Mouse (Mus musculus): ENCODE results near the gene Olfr654.

The Olfr654 gene

GRCm38 (mm10) chr7:104586725-104587124 lies at the start of gene Olfr654:
Gene Olfr654 (plus strand): TSS chr7:104587025.
- no peak for DNase-seq (ENCODE audit: extremely low spot score)

- DNase-seq (ENCODE audit: extremely low spot score), result no peak
Observed at GRCm38 (mm10) chr7:104549833-104550232, 37.0 kb upstream of the Olfr654 start, which contains the start of gene Olfr651. Gene Olfr651 (plus strand): TSS chr7:104550133.

- no peak for DNase-seq (ENCODE audit: extremely low spot score)
Observed at GRCm38 (mm10) chr7:104552700-104553099, 34.1 kb upstream of the Olfr654 start.

GRCm38 (mm10) chr7:104560601-104561000 lies 26.2 kb upstream of the Olfr654 start, which contains the start of gene Olfr652:
Gene Olfr652 (plus strand): TSS chr7:104560901.
- DNase-seq (ENCODE audit: extremely low spot score), result no peak

GRCm38 (mm10) chr7:104577014-104577413 lies 9.8 kb upstream of the Olfr654 start, which contains the start of gene Olfr653:
Gene Olfr653 (plus strand): TSS chr7:104577314.
- DNase-seq (ENCODE audit: extremely low spot score), result no peak

GRCm38 (mm10) chr7:104580846-104581245 lies 6.0 kb upstream of the Olfr654 start:
- DNase-seq (ENCODE audit: extremely low spot score), result no peak

- no peak for DNase-seq (ENCODE audit: extremely low spot score)
Observed at GRCm38 (mm10) chr7:104581429-104581828, 5.4 kb upstream of the Olfr654 start.

- no peak for DNase-seq (ENCODE audit: extremely low spot score)
Observed at GRCm38 (mm10) chr7:104588274-104588673, 1.4 kb downstream of the Olfr654 start.

GRCm38 (mm10) chr7:104601679-104602078 lies 14.9 kb downstream of the Olfr654 start, which contains the start of gene Olfr655:
Gene Olfr655 (minus strand): TSS chr7:104601779.
- DNase-seq (ENCODE audit: extremely low spot score), result no peak

GRCm38 (mm10) chr7:104603173-104603572 lies 16.3 kb downstream of the Olfr654 start:
- DNase-seq (ENCODE audit: extremely low spot score), result peak; percentile 50

GRCm38 (mm10) chr7:104604727-104605126 lies 17.9 kb downstream of the Olfr654 start:
- no peak for DNase-seq (ENCODE audit: extremely low spot score)

- DNase-seq (ENCODE audit: extremely low spot score), result no peak
Observed at GRCm38 (mm10) chr7:104613655-104614054, 26.8 kb downstream of the Olfr654 start, which contains the start of gene Olfr656. Gene Olfr656 (plus strand): TSS chr7:104613955.

- DNase-seq (ENCODE audit: extremely low spot score), result no peak
Observed at GRCm38 (mm10) chr7:104624494-104624893, 37.7 kb downstream of the Olfr654 start, which contains the start of gene Olfr657. Gene Olfr657 (plus strand): TSS chr7:104624794.
